Mouse (Mus musculus) hindlimb bud, embryonic 11.5 days (tissue): ENCODE measurements at regions not wholly inside any gene's neighbourhood (a gene's known extent, or its start where the extent isn't known, plus 50 kb on each side); places are given as distances from the start of the nearest gene placed in this dataset.
A peak's percentile ranks its signal among the peaks of the same experiment; 100 is the strongest.

Experiments used
- DNase-seq: peaks from one replicate; pipeline ENCODE4 v3.0.0-alpha.2; 2012; ENCODE audit warnings: low read depth, low spot score; ENCODE audit errors: extremely low spot score

DNA sequence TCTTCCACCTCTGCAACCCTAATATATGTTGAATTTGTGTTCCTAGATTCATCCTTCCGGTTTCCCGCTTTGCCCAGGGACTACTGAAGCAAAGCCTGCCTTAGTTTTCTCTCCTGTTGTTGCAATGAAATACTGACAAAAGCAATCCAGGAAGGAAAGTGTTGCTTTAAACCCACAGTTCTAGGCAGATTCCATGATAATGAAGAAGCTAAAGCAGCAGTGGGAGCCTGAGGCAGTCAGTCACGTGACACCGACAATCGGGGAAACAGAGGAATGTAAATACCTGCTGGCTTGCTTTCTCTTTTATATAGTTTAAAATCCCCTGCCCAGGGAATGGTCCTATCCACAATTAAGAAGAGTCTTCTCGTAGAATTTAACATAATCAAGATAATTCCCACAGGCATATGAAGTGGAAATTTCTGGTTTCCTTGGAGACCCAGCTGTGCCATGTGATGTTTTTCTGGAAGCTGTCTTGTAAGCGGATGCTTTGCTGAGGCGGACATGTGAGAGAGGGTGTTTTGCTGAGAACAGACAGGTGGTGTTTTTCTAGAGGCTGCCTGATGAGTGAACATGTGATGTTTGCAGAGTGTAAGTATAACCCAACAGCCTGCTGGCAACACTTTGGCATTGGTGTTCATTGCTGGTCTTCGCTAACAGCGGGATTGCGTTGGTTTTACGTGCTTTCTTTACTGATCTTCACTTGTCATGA, 398.0 kb downstream of the Prim2 start:
- DNase-seq = no peak

DNA sequence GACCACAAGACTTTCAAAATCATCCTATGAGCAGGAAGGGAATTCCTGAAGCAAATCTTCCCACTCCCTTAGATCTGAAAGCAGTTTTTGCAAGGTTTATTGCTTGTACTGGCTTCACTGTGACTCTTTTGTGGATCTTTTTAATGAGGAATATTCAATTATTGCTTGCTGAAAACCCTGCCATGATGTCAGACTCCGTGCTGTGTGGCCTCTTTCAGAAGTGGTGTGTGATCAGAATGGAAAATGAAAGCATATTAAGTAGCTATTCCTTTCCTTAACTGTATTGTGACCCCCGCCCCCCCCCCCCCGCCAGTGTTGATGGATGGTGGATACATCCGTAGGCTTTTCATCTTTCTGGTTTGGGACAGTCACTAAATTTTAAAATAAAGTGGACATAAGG, 400.4 kb downstream of the Prim2 start:
- DNase-seq = no peak

DNA sequence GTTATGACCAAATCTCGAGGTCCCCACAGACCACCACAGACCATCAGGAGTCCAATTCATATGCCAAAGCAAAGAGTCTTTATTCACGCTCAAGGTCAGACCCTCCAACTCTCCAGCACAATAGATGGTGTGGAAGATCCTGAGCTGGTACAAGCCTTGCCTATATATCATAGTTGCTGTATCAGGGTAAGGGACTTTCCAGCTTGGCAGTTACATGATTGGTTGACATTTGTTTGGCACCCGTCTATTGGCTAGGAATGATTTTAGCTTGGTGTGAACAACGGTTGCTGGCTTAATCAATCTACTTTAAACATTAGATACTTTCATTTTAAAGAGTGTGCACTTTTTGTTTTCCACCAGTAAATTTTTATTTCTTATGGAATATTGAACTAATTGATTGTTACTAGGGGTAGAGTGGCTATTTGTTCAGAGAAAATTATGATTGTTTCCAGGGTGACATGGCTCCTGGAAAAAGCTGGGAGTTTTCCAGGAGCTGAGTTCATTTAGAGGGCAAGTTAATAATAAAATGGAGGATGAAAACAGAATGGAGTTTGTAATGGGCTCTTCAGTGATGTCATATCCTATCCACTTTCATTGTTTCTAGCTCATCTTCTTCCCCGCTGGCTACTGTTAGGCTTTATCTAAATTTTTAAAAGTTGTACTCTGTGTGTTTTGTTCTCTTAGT, 403.7 kb downstream of the Prim2 start:
- DNase-seq = no peak

DNA sequence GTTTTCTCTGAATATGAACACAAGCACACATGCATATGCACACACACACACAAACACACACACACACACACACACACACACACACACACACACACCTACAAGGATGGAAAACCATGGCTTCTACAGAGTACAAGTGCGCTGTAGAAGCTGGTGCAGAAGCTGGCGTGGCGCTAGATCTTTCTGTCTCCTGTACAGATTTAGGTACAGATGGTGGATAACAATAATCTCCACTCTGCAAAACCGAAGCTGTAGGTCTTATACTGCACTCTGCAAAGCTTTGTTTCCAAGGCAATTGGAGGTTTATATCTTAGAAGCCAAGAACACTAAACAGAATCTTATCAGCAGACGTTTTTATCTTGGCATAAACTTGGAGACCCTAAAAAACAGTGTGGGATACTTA, 420.1 kb downstream of the Prim2 start:
- no peak for DNase-seq

DNA sequence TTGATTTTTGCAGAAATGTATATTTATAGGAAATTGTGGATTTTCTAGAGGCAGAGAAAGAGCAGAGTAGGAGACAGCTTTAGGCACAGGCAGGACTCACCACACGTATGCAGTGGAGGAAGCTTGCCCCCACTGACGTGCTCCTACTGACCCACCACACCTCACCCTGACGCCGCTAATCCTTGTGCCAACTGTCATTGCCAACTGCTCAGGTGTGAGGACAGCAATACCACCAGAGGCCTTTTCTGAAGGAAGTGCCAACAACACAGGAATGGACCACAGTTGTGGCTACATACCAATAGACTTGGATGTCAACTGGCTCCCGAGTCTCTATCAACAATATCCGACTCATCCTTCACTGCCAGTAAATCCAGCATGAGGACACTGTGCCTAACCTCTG, 422.5 kb downstream of the Prim2 start:
- DNase-seq = no peak

DNA sequence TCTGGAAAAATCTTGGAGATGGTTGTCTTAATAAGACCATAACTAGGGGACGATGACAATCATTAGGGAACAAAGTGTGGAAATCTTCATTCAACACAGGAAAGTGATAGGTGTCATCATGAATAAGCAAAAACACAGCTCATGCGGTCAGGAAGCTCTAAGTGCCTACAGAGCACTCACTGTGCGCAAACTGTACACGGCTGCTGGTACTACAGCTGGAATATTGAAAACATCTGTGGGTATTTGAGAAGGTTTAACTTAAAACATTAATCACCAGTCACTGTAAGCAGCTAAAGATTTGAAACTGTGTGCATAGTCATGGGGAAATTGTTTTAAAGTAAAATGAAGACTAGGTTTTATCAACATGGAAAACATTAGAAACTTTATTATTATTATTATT, 424.4 kb downstream of the Prim2 start:
- DNase-seq = no peak

DNA sequence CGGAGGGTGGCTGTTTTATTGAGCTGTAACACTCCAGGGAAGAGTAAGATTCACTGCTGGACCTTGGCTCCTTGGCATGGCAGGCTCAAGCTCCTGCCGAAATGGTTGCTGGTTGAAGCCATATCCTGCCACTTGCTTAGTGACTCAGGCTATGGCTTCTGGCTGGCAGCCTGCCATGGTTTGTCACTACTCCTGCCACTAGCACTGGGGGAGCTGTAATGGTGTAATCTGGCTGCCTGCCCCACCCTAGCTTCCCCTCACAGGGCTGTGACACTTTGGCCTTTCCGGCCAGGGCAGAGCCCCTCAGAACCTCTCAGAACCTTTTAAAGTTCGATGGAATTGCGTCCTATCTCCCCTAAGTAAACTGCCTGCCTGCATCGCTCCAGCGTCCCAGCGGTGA, 424.9 kb downstream of the Prim2 start:
- DNase-seq = no peak

DNA sequence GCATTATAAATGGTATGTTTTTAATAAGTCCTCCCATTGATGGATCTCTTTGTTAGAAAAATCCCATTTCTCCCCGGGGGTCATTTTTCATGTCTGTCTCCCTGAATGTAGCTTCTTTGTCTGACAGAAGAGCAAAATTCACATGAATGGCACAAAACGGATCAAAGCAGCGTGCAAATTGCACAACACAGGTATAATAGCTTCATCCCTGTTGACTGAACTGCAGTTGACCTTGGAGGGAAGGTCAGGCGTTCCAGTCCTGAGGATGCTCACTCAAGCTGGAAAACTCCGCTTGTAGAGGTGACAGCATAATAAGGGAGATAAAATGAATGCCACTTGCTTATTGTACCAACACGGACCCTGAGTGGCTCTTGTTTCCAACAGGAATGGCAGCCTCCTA, 446.6 kb downstream of the Prim2 start:
- DNase-seq = no peak

DNA sequence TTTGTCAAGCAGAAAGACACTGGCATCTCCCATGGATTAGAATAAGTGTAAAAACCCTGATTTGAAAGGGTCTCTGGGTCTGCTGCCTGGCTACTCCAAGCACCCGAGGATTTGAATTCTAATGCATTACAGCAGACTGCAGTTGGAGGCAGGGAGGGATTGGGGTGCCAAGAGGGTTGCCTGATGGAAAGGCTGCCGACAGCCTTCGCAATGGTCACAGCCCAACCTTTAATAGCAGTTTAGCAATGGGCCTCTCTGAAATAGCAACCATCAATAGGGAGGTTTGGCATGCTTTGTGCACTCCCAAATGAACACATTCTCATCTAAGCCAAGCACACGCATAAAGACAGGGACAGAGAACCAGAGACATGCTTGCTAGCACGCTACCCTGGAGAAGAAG, 454.8 kb downstream of the Prim2 start:
- DNase-seq = no peak

DNA sequence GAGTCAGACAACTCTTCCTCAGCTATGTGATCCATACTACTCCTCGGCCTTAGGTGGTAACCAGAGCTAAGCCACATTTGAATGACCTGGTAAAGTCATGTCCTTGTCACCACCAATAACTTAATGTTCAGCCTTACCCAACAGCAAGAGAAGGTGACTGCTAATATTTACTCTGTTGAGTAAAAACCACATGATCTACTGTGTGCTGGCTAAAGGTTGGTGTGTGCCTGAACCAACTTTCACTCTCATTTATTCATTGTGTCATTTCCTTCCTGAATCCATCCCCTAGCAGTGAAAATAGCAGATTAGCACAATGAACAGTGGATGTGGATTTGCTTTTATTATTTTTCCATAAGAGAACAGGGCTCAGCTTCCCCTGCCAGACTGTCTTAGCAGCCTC, 455.2 kb downstream of the Prim2 start:
- no peak for DNase-seq

DNA sequence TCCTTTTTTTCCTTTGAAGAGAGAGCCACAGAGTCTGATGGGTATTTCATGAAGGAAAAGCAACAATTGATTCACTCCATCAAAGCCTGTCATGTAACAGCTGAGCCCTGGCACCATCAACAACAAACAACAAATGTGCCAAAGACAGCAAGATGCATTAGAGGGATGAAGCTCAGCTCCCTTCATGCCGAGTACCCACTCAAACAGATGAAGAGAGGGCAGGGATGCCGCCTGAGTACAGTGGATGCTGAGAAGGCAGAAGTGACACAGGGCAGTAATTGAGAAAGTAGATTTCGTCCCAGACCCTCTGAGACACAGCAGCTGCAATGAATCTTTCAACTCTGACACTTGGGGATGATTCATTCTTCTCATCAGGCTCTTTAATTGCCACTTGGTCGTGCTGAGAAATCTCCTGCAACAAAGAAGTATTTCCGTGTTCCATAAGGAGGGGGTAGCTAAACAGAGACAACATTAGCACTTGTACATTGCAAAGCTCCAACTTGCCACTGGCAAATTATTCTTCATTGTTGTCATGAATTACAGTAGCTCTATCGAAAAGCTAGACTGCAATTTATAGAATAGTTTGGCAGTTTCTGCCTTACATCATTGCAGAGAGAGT, 467.9 kb downstream of the Prim2 start:
- DNase-seq = peak; percentile 5

DNA sequence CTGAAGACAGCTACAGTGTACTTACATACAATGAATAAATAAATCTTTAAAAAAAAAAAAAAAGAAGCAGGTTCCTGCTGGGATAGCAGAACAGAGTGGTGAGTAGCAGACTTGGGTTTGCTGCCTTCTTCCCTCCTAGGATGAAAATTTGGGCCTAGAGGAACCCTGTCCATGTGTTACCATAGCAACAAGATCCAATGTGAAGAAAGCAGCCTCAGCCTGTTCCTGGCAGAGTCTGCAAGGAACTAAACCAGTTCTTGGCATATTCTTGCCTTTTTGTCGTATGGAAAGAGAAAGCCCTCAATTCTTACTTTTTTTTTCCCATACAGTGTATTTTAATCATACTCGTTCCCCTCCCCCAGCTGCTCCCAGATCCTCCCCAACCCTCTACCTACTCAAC, 474.5 kb downstream of the Prim2 start:
- no peak for DNase-seq

DNA sequence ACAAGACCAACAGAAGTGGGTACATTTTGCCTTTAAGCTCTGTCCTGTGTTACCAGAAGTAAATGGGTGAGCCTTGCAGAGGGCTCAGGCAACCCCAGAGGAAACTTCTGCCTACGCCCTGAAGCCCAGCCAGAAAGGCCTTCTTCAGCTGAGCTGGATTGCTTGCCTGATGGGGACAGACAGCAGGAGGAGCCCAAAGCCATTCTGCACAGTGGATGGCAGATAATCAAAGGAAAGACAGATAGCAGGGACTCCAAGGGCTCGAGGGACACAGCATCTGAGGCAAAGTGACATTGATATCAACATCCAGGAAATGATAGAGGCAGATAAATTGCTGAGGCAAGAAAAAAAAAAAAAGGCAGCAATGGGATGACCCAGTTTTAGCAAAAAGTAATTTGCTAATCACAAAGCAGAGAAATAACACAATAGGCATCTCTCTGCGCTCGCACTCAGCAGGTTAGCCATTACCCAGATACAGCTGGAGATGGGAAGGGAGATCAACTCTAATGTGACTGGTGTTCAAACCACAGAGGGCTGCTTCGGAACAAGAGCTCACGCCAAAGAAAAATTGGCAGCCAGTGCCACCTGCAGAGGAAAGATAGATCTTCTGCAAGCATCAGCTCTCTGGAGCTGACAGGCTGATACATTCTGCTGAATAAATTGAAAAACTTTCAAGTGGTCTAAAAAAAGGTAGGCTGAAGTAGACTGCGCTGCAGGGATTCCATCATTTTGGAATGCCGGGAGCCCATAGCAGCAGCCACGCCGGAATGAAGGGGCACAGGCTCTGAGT, 494.8 kb downstream of the Prim2 start:
- no peak for DNase-seq

DNA sequence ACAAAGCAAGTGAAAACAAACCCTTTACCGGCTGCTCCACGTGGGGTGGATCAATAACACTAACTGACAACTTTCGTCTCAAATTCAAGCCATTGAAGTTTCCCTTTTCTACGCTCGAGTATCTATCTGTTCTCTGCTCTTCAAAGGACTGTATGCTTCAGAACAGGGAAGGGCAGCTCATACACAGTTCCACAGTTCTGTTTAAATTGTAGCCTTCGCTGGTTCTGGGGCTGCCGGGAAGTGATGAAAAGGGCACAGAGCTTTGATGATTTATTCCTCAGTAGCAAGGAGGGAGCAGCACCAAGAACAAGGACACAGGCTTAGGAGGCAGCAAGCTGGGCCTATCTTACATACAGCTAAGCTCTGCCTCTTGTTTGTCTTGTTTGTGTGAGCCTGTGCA, 532.6 kb downstream of the Prim2 start:
- no peak for DNase-seq

DNA sequence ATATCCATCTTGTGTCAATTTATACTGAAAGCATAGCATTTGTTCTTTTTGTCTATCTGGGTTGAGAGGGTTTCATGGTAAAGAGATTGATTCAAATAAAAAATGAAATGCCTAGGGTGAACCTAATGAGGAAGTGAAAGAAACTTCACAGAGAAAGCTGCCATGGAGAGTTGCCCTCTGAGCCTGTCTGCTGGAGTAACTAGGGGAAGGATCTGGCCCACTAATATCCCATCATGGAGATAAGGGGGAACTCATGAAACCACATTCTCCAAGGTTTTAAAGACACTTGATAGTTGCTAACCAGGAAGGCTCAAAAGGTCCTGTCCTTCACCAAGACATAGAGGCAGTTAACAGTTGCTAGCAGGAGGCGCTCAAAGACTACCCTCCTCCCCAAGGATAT, 539.2 kb downstream of the Prim2 start:
- no peak for DNase-seq

DNA sequence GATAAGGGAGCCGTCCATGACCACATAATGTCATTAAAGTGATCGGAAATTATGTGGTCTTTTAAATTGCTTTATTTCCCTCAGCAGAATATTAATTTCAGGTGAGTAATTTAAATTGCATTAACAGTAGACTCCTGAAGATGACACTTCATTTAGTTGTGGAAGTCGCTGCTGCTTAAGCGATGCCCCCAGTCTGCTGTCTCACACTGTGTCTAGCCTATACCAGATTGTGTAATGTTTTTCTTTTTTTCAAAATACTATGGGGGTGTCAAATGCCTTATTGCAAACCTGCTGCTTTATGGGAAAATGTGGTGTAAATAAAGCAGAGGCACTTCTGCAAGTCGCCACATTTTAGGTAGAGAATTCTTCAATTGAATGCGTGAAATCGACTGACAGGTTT, 544.5 kb downstream of the Prim2 start:
- no peak for DNase-seq

DNA sequence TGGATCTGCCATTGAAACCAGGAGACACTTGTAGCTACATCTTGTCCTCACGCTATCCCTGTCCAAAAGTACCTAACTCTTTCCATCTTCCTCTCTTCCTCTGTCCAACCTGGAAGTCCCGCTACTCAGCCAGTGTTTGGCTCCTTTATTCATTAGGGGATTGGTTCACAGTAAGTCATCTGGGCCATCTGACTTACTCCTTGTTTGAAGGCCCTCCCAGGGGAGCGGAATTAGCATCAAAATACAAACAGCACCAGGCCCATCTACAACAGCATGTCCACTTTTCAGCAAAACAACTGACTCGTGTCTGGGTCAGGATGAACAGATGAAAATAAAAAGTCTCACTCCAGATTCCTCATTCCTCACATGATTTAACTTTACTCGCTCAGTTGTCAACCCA, 559.2 kb upstream of the Gm5415 start:
- DNase-seq = no peak

DNA sequence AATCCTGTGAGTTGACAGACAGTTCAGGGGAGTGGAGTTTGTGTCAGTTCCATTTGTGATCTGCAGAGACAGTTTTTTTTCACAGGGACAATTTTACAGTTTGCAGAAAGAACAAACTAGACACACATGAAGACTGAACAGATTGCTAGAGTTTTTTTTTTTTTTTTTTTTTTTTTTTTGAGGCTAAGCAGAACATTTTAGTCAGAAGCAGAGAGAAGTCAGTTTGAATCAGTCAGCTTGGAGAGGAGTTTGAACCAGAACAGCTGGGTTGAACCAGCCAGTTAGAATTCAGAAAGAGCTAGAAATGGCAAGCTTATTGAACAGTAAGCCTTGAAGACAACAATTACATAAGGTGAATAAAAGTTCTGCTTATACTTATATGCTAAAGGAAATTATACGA, 557.2 kb upstream of the Gm5415 start:
- no peak for DNase-seq

DNA sequence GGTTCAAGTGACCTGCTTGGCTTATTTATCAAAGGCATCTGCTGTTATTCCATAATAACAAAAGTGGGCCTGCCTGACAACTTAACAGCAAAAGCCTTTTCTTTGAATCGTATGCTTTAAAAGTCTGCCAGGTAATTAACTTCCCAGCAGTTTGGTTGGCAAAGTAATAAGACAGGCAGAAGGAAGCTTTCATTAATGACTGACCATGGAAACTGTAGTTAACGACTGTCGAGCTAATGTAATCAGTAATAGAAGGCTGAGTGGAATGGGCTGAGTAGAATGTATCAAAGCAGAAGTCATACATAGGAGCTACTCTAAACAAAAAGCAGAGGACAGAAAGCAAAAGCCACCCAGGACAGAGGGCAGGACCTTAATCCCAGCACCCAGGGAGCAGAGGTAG, 551.0 kb upstream of the Gm5415 start:
- DNase-seq = no peak

DNA sequence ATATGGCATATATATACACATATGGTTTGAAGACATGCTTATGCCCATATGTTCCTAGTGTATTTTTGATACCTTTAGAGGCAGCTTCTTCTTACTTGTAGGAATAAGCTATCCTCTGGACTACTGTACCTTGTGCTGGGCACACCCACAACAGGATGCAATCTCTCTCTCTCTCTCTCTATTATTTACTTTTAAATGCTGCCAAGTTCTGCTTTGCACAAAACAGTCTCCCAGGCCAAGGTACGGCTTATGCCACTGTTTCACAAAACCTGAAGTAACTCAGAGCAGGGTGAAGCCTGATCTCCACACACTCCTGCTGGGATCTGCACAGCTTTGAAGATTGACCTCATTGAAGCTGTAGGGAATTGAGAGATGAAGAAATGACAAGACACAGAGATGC, 549.8 kb upstream of the Gm5415 start:
- no peak for DNase-seq

DNA sequence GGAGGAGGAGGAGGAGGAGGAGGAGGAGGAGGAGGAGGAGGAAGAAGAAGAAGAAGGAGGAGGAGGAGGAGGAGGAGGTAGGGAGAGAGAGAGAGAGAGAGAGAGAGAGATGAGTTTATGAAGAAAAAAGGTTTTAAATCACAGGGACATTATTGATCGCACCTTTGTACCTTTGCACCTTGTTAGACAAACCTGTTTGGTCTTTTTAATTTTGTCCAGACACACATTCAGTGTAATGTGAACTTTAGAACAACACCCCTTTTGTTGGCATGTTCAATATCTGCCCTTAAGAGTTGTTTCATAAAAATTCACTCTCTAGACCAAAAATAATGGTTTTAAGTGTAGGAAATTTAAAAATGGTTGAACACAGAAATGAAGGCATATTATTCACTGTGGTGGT, 527.5 kb upstream of the Gm5415 start:
- no peak for DNase-seq

DNA sequence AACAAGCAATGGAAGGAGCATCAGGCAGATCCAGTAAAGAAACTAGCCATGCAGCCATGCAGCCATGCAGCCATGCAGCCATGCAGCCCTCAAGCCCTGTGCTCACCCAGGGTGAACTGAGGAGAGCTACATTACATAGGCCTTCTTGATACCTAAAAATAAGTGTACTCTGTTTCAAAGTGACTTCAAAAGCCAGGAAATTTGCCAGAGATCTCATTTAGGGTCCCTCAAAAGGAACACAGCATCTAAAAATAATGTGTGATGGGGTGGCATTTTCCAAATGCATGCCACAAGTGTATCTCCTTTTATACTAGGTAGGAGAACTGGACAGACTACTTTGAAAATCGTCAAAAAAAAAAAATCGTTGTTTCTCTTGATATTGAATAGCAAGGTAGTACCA, 510.9 kb upstream of the Gm5415 start:
- DNase-seq = no peak
